Mouse (Mus musculus) gastrocnemius, postnatal 14 days (tissue): ENCODE data around the gene Lrrc19. TPM values are rescaled to one million over a fixed set of nuclear protein-coding genes. Genes with fewer than 3 reads are reported as not detected.

Source experiments
- DNase-seq: peaks from one replicate; pipeline ENCODE4 v3.0.0; 2021; ENCODE audit warnings: mixed read lengths
- intact Hi-C: fragments of 180-260 bp; cut with DNase I; formaldehyde crosslinking; loops from one replicate; pipeline ENCODE4 v1.15.1; 2025; ENCODE audit warnings: low total_unique reads
- microRNA-seq, 2 experiments: library from miRNA; unstranded; fragments of <30 nt; microRNA quantifications; one replicate each; pipeline ENCODE4 v1.2.0; 2021
- total RNA-seq, 2 experiments: library from RNA; stranded (reverse); gene quantifications; 2 replicates each; pipeline ENCODE4 v1.2.3; 2021

The Lrrc19 gene
- total RNA-seq, 2 experiments from 2014 or later = not detected

- no peak for DNase-seq
- intact Hi-C loops = no loop called here
These were observed 48.5 kb downstream of the Lrrc19 start for GRCm38 (mm10) chr4:94601395-94601794.

GRCm38 (mm10) chr4:94592709-94593108 is 57.2 kb downstream of the Lrrc19 start:
- no peak for DNase-seq

GRCm38 (mm10) chr4:94591765-94592381 is 58.1 kb downstream of the Lrrc19 start:
- no peak for DNase-seq
- intact Hi-C loops = no loop called here

More at GRCm38 (mm10) chr4:94592709-94593108, 57.2 kb downstream of the Lrrc19 start:
- intact Hi-C loops = no loop called here

Small RNAs within 50 kb of the gene (microRNA-seq; reads per million reads assigned to microRNA genes)
- gene Mir872 = 852 to 965 reads per million in 2 experiments

Other genes starting within 250 kb of the Lrrc19 start
- gene Gm10306, start 93.6 kb downstream of the Lrrc19 start, total RNA-seq = not detected
- gene Caap1, start 93.3 kb downstream of the Lrrc19 start, total RNA-seq = 1 to 10 TPM; 2.6 to 2.7 TPM
- gene Plaa, start 46.9 kb downstream of the Lrrc19 start, total RNA-seq = 10 to 100 TPM; 32.7 to 38.9 TPM
- gene Ift74, start 35.7 kb downstream of the Lrrc19 start, total RNA-seq = 1 to 10 TPM; 4.8 to 4.9 TPM
- 10 to 100 TPM; 22.5 to 25.3 TPM for gene Tek, start 89.1 kb upstream of the Lrrc19 start, total RNA-seq